Mouse (Mus musculus) adrenal gland, postnatal 0 days (tissue): ENCODE data around the gene Rpl9-ps1. TPM values are rescaled to one million over a fixed set of nuclear protein-coding genes. Genes with fewer than 3 reads are reported as not detected.

Experiments used
- polyA plus RNA-seq: library from polyadenylated mRNA; unstranded; fragments of >200 nt; fragmentation: Nextera tagmentation; extraction: Ambion mirVana; gene quantifications from 2 replicates; pipeline ENCODE4 v1.2.1, GENCODE M21; 2015

Gene Rpl9-ps1
- not detected in 2 replicates for polyA plus RNA-seq

GRCm38 (mm10) chr11:83645521-83645920 lies at the start of gene Rpl9-ps1:
Rpl9-ps1 (minus strand) TSS chr11:83645621.

GRCm38 (mm10) chr11:83662204-83662603 lies 16.8 kb upstream of the Rpl9-ps1 start, which contains the start of gene Ccl4:
Ccl4 (plus strand) TSS chr11:83662584.

DNA sequence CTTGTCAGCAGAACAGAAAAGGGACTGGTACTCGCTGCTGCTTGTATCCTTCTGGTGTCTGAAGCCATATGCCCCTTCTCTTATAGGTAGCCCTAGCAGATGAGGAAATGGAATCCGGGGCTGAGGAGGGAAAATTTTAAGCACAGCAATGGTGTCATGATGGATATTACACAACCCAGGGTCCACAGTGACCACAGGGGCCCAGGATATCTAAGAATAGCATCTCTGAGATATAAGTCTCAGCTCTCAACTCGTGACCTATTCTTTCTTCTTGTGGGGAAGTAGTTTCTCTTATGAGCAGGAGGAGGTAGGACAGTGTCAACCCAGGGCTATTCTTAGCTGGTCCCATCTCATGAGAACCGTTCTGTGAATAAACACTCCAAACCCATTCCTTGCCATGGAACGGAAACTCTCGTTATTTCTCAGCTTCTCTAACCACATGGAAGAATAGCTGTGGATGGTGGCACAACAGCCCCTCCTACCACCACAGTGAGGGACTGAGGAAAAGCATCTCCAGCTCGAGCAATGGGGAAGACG lies 4.0 kb upstream of the Rpl9-ps1 start, which contains the start of gene Ccl3:
Ccl3 (minus strand) TSS at position 51 of the 537 bp plus-strand sequence.

Other genes with a start within 250 kb of the Rpl9-ps1 start
- 4.4 and 5.9 TPM in 2 replicates for gene Rasl10b, start 236.5 kb downstream of the Rpl9-ps1 start, polyA plus RNA-seq
- 0.08 TPM in 1 of 2 replicates, not detected in the other for gene Gas2l2, start 216.2 kb downstream of the Rpl9-ps1 start, polyA plus RNA-seq
- 0.80 and 1.2 TPM in 2 replicates for gene 1700020L24Rik, start 207.9 kb downstream of the Rpl9-ps1 start, polyA plus RNA-seq
- gene Mmp28, start 182.6 kb downstream of the Rpl9-ps1 start, polyA plus RNA-seq, result 1.9 and 3.2 TPM in 2 replicates
- gene Taf15, start 172.5 kb downstream of the Rpl9-ps1 start, polyA plus RNA-seq, result 4.9 and 6.5 TPM in 2 replicates
- gene Heatr9, start 123.4 kb downstream of the Rpl9-ps1 start, polyA plus RNA-seq, result not detected in 2 replicates
- gene Ccl5, start 115.1 kb downstream of the Rpl9-ps1 start, polyA plus RNA-seq, result 1.9 and 4.3 TPM in 2 replicates
- 23.0 and 30.6 TPM in 2 replicates for gene Ccl9, start 67.0 kb downstream of the Rpl9-ps1 start, polyA plus RNA-seq
- 76.3 and 108 TPM in 2 replicates for gene Ccl6, start 52.5 kb downstream of the Rpl9-ps1 start, polyA plus RNA-seq
- gene Ccl3, start 3.7 kb upstream of the Rpl9-ps1 start, polyA plus RNA-seq, result 1.1 and 1.5 TPM in 2 replicates
- gene Ccl4, start 17.0 kb upstream of the Rpl9-ps1 start, polyA plus RNA-seq, result 2.0 and 2.8 TPM in 2 replicates
- gene Wfdc17, start 58.4 kb upstream of the Rpl9-ps1 start, polyA plus RNA-seq, result 25.4 and 59.9 TPM in 2 replicates
- 1.3 and 2.7 TPM in 2 replicates for gene Wfdc18, start 63.4 kb upstream of the Rpl9-ps1 start, polyA plus RNA-seq
- 6.7 and 13.8 TPM in 2 replicates for gene Wfdc21, start 101.3 kb upstream of the Rpl9-ps1 start, polyA plus RNA-seq
- 11.0 and 13.4 TPM in 2 replicates for gene Heatr6, start 108.1 kb upstream of the Rpl9-ps1 start, polyA plus RNA-seq
- 1.3 and 2.8 TPM in 2 replicates for gene Hnf1b, start 204.4 kb upstream of the Rpl9-ps1 start, polyA plus RNA-seq